Mouse (Mus musculus): Measurements from ENCODE around the gene Hus1b.
A peak's percentile ranks its signal among the peaks of the same experiment; 100 is the strongest.

The Hus1b gene

DNA sequence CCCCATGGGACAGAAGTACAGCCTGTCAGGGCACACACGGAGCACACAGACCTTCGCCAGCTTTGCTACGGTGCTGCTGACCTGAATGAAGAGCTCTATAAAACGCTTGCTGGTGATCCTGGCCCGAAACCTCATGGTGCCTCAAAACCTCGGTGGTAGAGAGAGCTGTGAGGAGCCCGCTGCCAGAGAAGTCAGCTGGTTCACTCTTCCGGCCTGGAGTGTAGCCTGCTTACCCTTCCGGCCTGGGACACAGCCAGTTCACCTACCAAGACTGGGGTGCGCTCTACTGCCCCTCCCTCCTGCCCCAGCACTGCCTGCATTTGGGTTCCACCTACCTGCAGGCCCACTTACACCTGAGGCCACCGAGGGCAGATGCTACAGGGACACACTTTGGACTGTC is at the start of gene Hus1b:
Gene Hus1b (minus strand): TSS at position 220 of the 400 bp plus-strand sequence.
- no peak for DNase-seq (ENCODE audit: extremely low spot score, low read depth, low spot score)

GRCm38 (mm10) chr13:30994249-30994858 is 46.8 kb upstream of the Hus1b start:
- no peak for DNase-seq (ENCODE audit: extremely low spot score, low read depth, low spot score)

GRCm38 (mm10) chr13:30993819-30994218 is 46.3 kb upstream of the Hus1b start:
- DNase-seq (ENCODE audit: extremely low spot score, low read depth, low spot score): peak; percentile 70

GRCm38 (mm10) chr13:30990233-30990632 is 42.7 kb upstream of the Hus1b start:
- no peak for DNase-seq (ENCODE audit: extremely low spot score, low read depth, low spot score)

DNA sequence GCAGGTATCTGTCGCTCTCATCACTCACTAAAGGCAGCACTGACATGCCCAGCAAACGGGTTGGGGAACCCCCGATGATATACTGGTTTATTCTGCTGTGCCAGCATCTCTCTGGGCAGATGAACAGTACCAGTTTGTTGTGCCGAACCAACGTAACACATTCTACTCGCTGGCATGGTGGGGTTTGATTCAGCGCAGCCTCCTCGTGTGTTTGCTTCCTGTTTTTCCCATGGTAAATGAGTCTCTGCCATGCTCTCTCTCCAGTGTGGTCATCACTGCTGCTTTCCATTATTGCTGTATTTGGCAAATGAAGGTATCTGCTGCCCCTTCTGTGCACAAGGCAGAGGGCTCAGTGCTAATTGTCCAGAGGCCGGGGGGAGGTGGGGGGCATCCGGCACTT is 42.2 kb upstream of the Hus1b start:
- DNase-seq (ENCODE audit: extremely low spot score, low read depth, low spot score): no peak

DNA sequence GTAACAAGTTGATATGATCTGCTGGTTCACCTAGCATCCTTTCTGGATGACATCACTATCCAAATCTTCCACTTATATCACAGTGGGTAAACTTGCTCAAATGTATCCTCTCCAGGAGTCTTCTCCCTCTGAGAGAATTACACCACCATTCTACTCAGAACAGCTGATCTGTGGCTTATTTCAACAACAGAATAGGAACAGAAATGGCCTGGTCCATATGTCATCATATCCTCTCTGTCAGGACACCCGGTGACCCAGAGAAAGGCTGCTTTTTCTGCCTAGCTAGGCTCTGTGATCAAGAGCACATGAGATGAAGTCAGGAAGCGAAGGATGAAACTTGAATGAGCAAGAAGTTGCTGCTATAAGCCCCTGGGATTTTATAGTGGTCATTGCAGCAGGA is 40.1 kb upstream of the Hus1b start:
- no peak for DNase-seq (ENCODE audit: extremely low spot score, low read depth, low spot score)

DNA sequence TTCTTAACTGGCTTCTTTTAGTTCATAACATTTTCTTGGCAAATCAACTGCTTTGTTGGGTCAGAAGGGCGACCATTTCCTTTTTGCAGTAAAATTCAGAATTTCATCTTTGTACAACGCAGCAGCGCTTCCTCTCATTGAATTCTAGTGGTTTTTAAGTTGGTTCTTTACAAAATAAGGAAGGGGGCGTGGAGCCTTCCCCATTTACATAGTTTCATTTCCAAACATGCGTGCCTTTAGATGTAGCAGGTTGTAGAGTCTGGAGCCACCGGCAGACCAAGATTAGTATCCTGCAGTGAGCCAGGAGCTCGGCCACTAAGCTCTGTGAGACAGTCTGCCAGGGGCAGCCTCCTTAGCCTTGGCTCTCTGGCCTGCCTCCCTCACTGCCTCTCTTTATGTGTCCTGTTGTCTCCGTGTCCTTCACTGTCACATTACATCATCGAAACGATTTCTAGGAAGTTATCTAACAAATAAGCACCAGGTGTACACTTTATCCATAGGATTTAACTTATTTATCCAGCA is 39.4 kb upstream of the Hus1b start:
- no peak for DNase-seq (ENCODE audit: extremely low spot score, low read depth, low spot score)

GRCm38 (mm10) chr13:30985598-30986466 is 38.3 kb upstream of the Hus1b start:
- no peak for DNase-seq (ENCODE audit: extremely low spot score, low read depth, low spot score)

DNA sequence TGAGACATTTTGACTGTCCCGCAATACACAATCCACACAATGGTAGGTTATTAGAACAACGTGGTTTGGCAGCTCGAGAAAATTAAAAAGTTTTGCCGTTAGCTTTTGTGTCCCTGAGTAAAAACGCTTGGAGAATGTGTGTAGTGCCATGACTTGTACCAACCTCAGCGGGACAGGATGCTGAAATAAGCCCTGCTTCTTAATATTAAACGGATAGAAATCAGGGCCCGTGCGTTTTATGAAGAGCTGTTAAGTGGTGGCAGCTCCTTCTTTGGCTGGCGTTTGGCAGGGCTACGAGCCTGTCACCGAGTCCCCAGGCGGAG is 37.7 kb upstream of the Hus1b start:
- no peak for DNase-seq (ENCODE audit: extremely low spot score, low read depth, low spot score)

GRCm38 (mm10) chr13:30981666-30982065 is 34.1 kb upstream of the Hus1b start:
- no peak for DNase-seq (ENCODE audit: extremely low spot score, low read depth, low spot score)

- no peak for DNase-seq (ENCODE audit: extremely low spot score, low read depth, low spot score)
These were observed 30.7 kb upstream of the Hus1b start for GRCm38 (mm10) chr13:30978224-30978623.

DNA sequence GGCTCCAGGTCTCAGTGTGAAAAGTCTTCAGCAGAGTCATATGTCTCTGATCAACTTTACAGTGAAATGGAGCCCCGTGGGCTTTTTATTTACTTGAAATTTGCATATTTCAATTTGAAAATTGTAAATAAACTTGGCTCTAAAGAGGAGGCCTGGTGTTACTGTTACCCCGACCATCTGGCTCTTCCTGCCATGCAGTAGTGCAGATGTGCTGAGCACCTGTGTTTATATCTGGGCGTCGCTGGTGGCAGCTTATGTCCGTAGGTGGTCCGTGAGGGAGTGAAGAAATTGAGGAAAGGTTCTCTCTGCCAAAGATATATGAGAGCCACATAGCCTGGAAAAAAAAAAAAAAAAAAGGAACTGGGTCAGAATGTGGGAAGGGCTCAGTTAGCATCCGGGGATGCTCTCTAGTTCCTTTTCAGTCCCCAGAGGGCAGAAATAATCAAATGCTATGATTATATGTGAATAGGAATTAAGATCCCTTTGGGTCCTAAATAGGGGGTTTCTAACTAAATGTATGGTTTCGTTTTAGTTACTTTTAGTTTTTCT is 29.1 kb upstream of the Hus1b start:
- DNase-seq (ENCODE audit: extremely low spot score, low read depth, low spot score): no peak

DNA sequence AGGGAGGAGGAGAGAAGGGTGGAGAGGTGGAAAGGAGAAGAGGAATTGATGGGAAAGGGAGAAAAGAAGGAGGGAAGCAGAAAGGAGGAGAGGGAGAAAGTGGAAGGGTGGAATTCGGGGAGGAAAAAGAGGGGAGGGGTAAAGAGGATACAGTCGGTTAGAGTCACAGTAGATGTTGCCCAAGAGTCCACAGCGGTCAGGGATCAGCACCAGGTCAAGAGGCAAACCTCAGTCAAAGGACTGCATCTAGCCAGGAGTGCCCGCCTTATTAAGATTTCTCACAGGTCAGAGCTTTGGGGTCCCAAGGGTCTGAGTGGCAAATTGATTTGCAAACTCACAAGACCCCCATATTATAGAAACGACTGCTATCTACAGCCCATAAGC is 26.7 kb upstream of the Hus1b start:
- no peak for DNase-seq (ENCODE audit: extremely low spot score, low read depth, low spot score)

- DNase-seq (ENCODE audit: extremely low spot score, low read depth, low spot score): no peak
These were observed 26.1 kb upstream of the Hus1b start, which contains the start of the genes Exoc2 and Gm5447 for GRCm38 (mm10) chr13:30973501-30974246. Exoc2 (minus strand) TSS chr13:30974093. Gm5447 (plus strand) TSS chr13:30974204.

DNA sequence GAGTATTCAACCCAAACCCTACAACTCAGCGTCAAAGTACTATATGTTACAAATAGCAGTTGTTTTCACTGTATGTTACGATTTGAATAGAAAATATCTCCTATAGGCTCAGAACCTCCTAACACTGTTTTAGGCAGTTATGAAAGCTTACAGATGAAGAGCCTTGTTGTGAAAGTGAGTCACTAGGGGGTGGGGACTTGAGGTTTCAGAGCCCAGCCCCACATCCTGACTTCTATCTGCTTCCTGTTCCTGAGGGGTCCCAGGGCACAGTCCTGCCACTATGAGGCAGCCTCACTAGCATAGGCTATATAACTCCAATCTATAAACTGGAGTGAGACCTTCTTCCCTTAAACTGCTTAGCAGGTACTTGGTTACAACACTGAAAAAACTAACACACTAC is 24.5 kb upstream of the Hus1b start:
- DNase-seq (ENCODE audit: extremely low spot score, low read depth, low spot score): no peak

DNA sequence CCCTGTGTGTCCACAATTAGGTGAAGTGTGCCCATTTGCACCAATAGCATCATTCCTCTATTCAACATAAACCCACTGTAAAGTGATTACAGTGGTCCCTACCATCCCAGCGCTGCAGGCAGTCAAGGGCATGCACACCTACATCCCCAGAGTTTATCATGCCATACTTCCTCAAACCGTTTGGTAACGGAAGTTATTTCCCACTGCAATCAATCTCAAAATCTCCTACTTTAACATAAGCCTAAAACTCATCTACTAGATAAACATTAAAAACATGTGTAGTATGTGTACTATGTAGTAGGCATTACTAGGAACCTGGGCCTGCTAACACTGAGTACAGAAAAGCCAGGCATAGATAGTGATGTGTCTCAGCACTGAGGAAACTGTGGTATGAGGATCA is 23.5 kb upstream of the Hus1b start:
- no peak for DNase-seq (ENCODE audit: extremely low spot score, low read depth, low spot score)

DNA sequence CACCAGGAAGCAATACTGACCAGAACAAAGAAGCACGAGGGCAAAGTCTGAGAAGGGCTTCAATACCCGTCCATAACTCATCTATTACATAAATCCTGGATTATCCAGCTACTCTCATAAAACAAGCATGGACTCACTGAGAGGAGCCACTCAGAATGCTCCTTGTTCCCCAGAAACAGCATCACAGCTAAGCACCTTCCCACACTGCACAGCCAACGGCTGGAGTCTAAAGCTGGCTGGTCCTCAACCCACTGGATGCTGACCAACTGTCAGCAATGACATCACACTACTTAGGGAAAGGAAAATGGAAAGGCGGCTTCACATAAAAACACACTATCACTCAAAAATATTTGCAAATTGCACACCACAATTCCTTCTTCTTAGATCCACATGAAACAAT is 20.8 kb upstream of the Hus1b start:
- DNase-seq (ENCODE audit: extremely low spot score, low read depth, low spot score): no peak

GRCm38 (mm10) chr13:30966507-30966911 is 18.9 kb upstream of the Hus1b start:
- DNase-seq (ENCODE audit: extremely low spot score, low read depth, low spot score): no peak

DNA sequence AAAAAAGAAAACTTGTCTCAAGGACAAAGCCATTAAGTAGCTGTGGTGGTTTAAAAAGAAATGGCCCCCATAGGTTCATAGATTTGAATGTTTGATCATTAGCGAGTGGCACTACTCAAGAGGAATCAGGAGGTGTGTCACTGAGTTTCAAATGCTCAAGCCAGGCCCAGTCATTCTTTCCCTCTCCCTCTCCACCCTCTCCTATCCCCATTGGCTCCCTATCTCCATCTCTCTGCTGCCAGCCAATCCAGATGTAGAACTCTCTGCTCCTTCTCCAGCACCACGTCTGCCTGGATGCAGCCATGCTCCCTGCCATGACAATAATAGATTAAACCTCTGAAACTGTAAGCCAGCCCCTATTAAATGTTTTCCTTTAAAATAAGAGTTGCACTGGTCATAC is 14.4 kb upstream of the Hus1b start:
- no peak for DNase-seq (ENCODE audit: extremely low spot score, low read depth, low spot score)

DNA sequence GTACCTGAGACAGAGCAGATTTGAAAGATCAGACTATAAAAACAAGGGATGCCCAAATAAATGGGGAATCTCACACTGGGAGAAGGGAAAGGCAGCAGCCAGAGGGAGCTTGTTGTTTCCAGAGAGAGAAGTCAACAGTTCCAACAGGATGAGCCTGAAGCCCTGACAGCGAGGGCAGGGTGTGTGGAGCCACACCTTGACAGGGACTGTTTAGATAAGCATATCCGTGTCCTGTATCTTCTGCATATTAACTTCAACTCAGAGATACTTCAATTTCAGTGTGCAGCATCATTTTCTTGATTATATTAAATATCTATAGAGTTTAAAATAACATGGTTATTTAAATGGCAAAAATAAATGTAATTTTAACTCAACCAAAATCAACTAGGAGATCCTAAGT is 13.2 kb upstream of the Hus1b start:
- DNase-seq (ENCODE audit: extremely low spot score, low read depth, low spot score): no peak

DNA sequence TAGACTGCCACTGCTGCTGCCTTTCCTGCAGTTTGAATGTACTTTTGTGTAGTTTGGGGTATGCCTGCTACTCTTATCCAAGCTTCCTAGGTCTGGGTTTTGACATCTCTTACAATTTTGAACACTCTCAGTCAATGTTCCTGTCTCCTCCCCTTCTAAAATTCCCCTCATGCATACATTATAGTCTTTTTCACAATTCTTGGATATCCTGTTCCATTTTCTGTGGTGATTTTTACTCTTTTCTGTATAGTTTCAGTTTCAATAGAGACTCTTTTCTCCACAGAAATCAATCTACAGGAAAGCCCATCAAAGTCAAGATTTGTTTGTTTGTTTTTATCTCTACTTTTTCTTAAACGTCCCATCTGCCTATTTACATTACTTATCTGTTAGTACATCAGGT is 6.0 kb upstream of the Hus1b start:
- no peak for DNase-seq (ENCODE audit: extremely low spot score, low read depth, low spot score)
